Mouse (Mus musculus) hindbrain, embryonic 11.5 days (tissue): ENCODE measurements at regions not wholly inside any gene's neighbourhood (a gene's known extent, or its start where the extent isn't known, plus 50 kb on each side); places are given as distances from the start of the nearest gene placed in this dataset.

Source experiments
- ATAC-seq: fragments of 200-750 bp; cut with Nextera tagmentation; 2 replicates; pipeline ENCODE4 v1.8.0; 2017; ENCODE audit warnings: mild to moderate bottlenecking, moderate TSS enrichment, moderate library complexity; ENCODE audit not compliant: low FRiP score
- DNase-seq: peaks from one replicate; pipeline ENCODE4 v3.0.0-alpha.2; 2015; ENCODE audit warnings: low spot score
- H3K27ac ChIP-seq: fragments of 300-500 bp; sonication (generic); 2 replicates; pipeline ENCODE4 v1.5.1; 2014; ENCODE audit warnings: mild to moderate bottlenecking, low read depth, low read length
- H3K27me3 ChIP-seq: fragments of 300-500 bp; sonication (generic); 2 replicates; pipeline ENCODE4 v1.6.1; 2014; ENCODE audit warnings: mild to moderate bottlenecking, low read length, moderate library complexity, mixed read lengths; ENCODE audit not compliant: control insufficient read depth, insufficient read depth
- H3K36me3 ChIP-seq: fragments of 300-500 bp; sonication (generic); 2 replicates; pipeline ENCODE4 v1.6.1; 2014; ENCODE audit warnings: mild to moderate bottlenecking, low read length, moderate library complexity, mixed read lengths; ENCODE audit not compliant: control insufficient read depth, insufficient read depth
- H3K4me1 ChIP-seq: fragments of 300-500 bp; sonication (generic); replicated peaks from 2 replicates; pipeline ENCODE4 v1.6.1; 2014; ENCODE audit warnings: low read length, mixed read lengths; ENCODE audit not compliant: control insufficient read depth, insufficient read depth
- H3K4me2 ChIP-seq: fragments of 300-500 bp; sonication (generic); replicated peaks from 2 replicates; pipeline ENCODE4 v1.6.1; 2014; ENCODE audit warnings: mild to moderate bottlenecking, low read depth, low read length
- H3K4me3 ChIP-seq: fragments of 300-500 bp; sonication (generic); 2 replicates; pipeline ENCODE4 v1.5.1; 2014; ENCODE audit warnings: low read depth, low read length
- H3K9ac ChIP-seq: fragments of 300-500 bp; sonication (generic); 2 replicates; pipeline ENCODE4 v1.6.1; 2014; ENCODE audit warnings: low read depth, low read length
- H3K9me3 ChIP-seq: fragments of 300-500 bp; sonication (generic); 2 replicates; pipeline ENCODE4 v1.6.1; 2016; ENCODE audit warnings: low read length; ENCODE audit not compliant: control insufficient read depth
- WGBS: fragments of 180-500 bp; shearing (Covaris S2); extraction: QIAGEN DNeasy Blood & Tissue Kit; methylation state at CpG from one replicate; pipeline ENCODE4 v1.1.7; 2014; 5-methylcytosine and 5-hydroxymethylcytosine counted together

DNA sequence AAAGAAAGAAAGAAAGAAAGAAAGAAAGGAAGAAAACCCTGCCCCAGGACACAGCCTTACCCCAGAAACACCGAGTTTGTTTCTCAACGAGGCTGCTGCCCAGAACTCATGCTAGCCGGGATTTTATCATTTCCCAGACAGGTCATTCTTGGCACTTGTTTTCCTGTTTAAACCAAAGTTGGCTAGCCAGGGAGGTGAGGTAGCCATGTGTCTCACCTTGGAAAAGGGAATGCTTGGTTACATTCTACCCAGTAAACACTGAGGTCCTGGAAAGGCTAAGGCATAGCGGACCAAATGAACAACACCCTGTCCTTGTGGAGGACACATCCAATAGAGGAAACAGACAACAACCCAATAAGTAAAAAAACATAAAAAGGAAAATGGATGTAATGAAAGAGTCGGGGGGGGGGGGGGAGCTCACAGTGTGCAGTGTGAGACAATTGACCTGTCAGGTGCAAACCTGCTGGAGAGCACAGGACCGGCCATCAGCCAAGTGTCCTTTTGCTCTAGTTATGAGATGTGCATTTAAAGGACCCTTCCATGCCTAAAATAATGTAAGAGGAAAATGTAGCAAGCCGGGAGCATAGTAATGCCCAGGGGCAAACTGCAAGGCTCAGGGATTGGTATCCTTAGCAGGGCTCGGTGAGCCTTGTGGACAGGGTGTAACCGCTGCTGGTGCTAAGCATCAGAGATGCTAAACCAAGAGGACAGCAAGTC, 78.2 kb upstream of the Fzd7 start:
- H3K9ac ChIP-seq: no peak overlapping the region
- no peaks in the 10 kb centered on the region for H3K9me3 ChIP-seq
- H3K27me3 ChIP-seq: no peaks in the 10 kb centered on the region
- WGBS: 88% methylated on average over 9 of the region's 9 CpGs
- DNase-seq (no peak), ATAC-seq (no peak)
- no peak overlapping the region for H3K27ac ChIP-seq
- H3K4me1 ChIP-seq: no peaks in the 10 kb centered on the region
- no peak overlapping the region for H3K4me3 ChIP-seq
- no peaks in the 10 kb centered on the region for H3K36me3 ChIP-seq
- no peak overlapping the region for H3K4me2 ChIP-seq

DNA sequence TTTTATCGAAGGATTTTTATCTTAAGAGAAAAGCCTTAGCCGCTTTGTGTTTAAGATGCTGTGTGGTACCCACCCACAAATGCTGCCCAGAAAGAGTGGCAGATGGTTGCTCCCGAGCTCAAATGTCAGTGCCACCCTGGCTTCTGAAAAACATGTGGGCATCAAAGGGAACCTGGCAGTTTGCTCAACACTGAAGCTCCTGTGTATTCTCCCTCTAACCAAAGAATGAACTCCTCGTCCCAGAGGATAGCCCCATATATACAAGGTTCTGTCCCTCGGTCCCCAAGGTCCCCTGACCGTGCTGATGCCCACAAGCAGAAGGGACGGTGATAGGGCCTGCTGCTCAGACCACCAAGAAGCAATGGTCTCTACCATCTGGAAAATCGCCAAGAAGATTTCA, 76.9 kb upstream of the Fzd7 start:
- H3K4me1 ChIP-seq: no peaks in the 10 kb centered on the region; the same call in 1 of the 2 replicates
- no peak overlapping the region for H3K9ac ChIP-seq
- no peak overlapping the region for H3K4me3 ChIP-seq
- WGBS: 74% methylated on average over 8 of the region's 8 CpGs
- DNase-seq (no peak), ATAC-seq (no peak)
- H3K36me3 ChIP-seq: no peaks in the 10 kb centered on the region
- H3K9me3 ChIP-seq: no peaks in the 10 kb centered on the region
- H3K27me3 ChIP-seq: no peaks in the 10 kb centered on the region
- H3K4me2 ChIP-seq: no peak overlapping the region
- no peak overlapping the region for H3K27ac ChIP-seq

DNA sequence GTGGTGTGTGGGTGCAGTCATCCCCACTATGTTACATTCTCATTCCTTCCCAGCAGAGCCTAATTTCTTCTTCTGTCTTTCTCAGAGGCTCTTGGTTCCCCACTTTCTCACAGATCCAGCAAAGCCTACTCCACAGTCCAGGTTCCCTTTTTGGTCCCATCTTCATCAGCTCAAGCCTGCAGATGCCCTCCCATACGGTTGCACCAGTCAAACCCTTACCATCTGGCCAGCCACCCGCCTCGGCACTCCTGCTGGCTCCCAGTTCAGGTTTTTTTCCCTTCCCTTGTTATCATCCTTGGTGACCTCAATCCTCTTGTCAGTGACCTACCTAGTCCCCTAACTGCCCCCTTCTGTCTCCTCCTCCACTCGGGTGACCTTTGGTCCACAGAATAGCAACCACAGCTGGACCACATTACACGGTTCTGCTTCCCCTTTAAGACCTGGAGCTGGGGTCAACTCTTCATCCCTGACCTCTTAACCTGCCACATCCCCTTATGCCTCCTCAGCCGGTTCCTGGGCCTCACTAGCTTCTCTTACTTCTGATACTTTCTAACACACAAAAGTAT, 75.4 kb upstream of the Fzd7 start:
- H3K4me2 ChIP-seq: no peak overlapping the region
- 10% methylated on average over 6 of the region's 6 CpGs for WGBS
- no peaks in the 10 kb centered on the region for H3K36me3 ChIP-seq
- no peaks in the 10 kb centered on the region for H3K27me3 ChIP-seq
- no peaks in the 10 kb centered on the region; the same call in 1 of the 2 replicates for H3K4me1 ChIP-seq
- H3K4me3 ChIP-seq: no peak overlapping the region
- no peak overlapping the region for H3K27ac ChIP-seq
- no peaks in the 10 kb centered on the region for H3K9me3 ChIP-seq
- no peak for ATAC-seq
- H3K9ac ChIP-seq: no peak overlapping the region
- no peak for DNase-seq

DNA sequence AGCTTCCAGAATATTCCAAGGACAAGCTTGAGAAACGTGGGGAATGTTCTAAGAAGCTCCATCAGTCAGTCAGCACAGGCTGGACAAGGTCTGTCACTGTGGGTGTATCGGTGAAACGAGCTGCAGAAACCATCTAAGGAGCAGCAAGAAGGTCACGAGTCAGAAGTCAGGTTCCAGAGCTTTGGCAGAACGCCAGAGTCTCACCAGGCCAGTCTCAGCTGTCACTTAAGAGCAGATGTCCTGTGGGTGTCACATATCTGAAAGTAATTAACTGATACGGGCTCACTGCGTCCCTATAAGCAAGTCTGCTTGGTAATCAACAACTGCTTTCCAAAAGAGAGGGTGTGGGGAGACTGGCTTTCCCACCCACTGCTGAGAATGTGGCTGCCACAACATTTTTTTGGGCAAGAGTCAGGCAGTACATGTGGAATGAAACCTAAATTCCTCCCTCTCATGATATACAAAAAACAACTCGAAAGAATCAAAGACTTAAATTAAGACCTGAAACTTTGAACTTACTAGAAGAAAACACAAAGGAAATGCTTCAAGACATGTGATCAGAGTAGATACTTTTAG, 72.6 kb upstream of the Fzd7 start:
- 53% methylated on average over 8 of the region's 8 CpGs for WGBS
- H3K27ac ChIP-seq: no peak overlapping the region
- DNase-seq (no peak), ATAC-seq (no peak)
- no peak overlapping the region for H3K4me3 ChIP-seq
- H3K9ac ChIP-seq: no peak overlapping the region
- no peaks in the 10 kb centered on the region for H3K36me3 ChIP-seq
- H3K4me1 ChIP-seq: peaks cover 2% of the 10 kb centered on the region; the same call in 1 of the 2 replicates
- no peaks in the 10 kb centered on the region for H3K27me3 ChIP-seq
- H3K9me3 ChIP-seq: no peaks in the 10 kb centered on the region
- H3K4me2 ChIP-seq: no peak overlapping the region

DNA sequence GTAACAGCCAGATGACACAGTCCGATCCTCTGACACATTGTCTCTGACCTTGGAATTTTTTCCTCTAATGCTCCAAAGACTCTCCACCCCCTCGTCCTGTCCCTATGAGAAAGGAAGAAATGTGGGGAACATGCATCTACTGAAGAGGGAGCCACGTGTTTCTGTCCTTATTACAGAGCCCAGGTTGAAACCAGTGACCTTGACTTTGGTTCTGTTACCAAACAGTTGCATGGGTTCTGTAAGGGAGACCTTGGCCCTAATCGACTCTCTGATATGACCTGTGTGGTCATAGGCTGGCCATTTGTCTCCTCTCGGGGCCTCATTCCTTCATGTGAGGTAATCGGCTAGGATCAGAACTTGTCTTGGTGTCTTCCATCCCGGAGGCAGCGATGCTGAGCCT, 69.0 kb upstream of the Fzd7 start:
- peaks cover 2% of the 10 kb centered on the region; the same call in 1 of the 2 replicates for H3K4me1 ChIP-seq
- H3K9me3 ChIP-seq: no peaks in the 10 kb centered on the region
- H3K9ac ChIP-seq: no peak overlapping the region
- no peaks in the 10 kb centered on the region for H3K27me3 ChIP-seq
- DNase-seq: no peak
- no peak for ATAC-seq
- H3K36me3 ChIP-seq: no peaks in the 10 kb centered on the region
- no peak overlapping the region for H3K4me2 ChIP-seq
- no peak overlapping the region for H3K27ac ChIP-seq
- 90% methylated on average over 8 of the region's 8 CpGs for WGBS
- no peak overlapping the region for H3K4me3 ChIP-seq

DNA sequence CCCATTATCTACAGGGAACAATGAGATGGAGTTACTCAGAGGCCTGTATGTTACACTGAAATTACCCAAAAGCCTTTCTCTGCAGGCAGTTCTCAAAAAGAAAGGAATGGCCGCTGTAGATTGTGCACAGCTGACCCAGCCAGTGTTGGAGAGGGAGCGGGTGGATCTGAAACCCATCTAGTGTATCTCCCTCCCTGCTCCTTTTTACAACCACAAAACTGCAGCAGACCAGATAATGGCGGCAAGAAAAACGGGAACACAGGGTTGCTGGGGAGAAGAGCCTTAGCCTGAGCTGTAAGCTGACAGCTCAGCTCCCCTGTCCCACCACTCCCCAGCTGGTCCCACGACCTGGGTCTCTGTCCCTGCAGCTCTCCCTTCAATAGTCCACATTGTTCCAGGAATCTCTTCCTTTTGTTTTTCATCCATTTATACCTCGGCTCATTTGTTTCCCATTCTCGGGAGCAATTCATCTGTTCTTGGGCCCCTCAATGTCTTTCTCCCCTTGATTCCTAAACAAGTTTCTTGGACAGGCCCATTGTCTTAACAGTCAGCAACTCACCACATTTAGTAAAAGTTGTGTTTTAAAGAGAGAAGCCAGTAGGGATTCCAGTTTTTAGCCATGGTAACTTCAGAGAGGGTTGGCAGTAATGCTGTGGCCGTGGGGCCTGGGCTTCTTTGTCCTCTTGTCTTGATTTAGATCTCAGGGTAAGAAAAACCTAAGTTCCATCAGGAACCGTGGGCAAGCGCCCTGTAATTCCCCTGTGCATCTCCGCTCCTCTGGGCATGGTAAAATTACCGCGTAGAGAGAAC, 67.6 kb upstream of the Fzd7 start:
- no peaks in the 10 kb centered on the region for H3K9me3 ChIP-seq
- H3K27me3 ChIP-seq: no peaks in the 10 kb centered on the region
- peaks cover 2% of the 10 kb centered on the region; the same call in 1 of the 2 replicates for H3K4me1 ChIP-seq
- ATAC-seq: peak; percentile 80
- no peak overlapping the region for H3K4me2 ChIP-seq
- no peaks in the 10 kb centered on the region for H3K36me3 ChIP-seq
- no peak overlapping the region for H3K4me3 ChIP-seq
- DNase-seq: no peak
- peak overlapping the region; percentile 56 for H3K27ac ChIP-seq
- H3K9ac ChIP-seq: no peak overlapping the region
- WGBS: 36% methylated on average over 13 of the region's 13 CpGs

DNA sequence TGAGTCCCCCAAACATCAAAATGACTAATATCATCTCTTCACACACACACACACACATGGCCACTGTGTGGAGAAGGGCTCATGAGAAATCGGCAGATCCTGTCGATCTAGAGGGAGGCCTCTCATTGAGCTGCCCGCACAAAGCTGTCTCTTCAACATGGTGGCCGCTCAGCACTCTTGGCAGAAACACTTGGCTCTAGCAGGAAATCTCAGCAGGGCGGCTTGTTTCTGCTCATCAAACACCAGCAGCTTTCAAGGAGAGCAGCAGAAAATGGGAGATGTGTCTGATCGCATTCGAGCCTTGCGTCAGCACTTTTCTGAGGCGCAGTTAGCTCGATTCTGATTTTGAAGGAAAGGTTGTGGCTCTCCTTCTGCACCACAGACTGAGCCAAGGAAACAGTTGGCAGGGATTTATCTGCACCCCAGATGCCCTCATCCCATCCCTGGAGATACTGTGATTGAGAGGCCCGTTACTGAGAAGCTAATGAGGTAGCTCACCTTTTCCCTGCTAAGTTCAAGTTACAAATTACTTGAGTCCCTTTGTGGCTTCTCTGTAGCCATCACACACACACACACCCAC, 66.4 kb upstream of the Fzd7 start:
- H3K9me3 ChIP-seq: no peaks in the 10 kb centered on the region
- no peak overlapping the region for H3K9ac ChIP-seq
- H3K4me1 ChIP-seq: 0 out of 2 replicates have a peak, but pooled peaks cover 2% of the 10 kb centered on the region
- no peak overlapping the region for H3K4me2 ChIP-seq
- H3K27me3 ChIP-seq: no peaks in the 10 kb centered on the region
- no peak for ATAC-seq
- 67% methylated on average over 11 of the region's 11 CpGs for WGBS
- no peak overlapping the region for H3K4me3 ChIP-seq
- no peak for DNase-seq
- no peaks in the 10 kb centered on the region for H3K36me3 ChIP-seq
- H3K27ac ChIP-seq: peak overlapping the region; percentile 31; the same call in 1 of the 2 replicates

DNA sequence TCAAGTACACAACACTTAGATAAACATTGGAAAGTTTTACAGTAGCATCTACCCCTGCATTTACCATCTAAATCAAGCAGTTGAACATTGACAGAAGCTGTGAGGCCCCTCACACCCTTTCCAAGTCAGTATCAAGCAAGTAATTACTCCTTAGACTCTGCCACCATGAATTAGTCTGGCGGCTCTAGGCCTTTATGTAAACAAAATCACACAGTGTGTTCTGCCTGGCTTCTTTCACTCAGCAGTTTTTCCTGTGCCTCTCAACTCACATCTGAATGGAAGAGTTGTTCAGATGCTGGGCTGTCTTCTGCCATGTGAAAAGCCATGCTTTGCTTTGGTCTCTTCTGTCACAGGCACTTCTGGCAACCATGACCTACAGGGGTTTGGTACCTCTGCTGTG, 64.9 kb upstream of the Fzd7 start:
- DNase-seq: no peak
- Histone ChIP-seq H3K4me3 (no peak overlapping the region), H3K36me3 (no peaks in the 10 kb centered on the region), H3K9ac (no peak overlapping the region), H3K27ac (no peak overlapping the region), H3K27me3 (no peaks in the 10 kb centered on the region), H3K4me2 (no peak overlapping the region), H3K4me1 (0 out of 2 replicates have a peak, but pooled peaks cover 2% of the 10 kb centered on the region), H3K9me3 (no peaks in the 10 kb centered on the region)
- WGBS: 57% methylated on average over 1 of the region's 1 CpGs
- ATAC-seq: no peak
